Mouse (Mus musculus) megakaryocyte progenitor cell, adult 5-6 weeks (primary cell): ENCODE measurements at regions not wholly inside any gene's neighbourhood (a gene's known extent, or its start where the extent isn't known, plus 50 kb on each side); places are given as distances from the start of the nearest gene placed in this dataset.
"Not testable (repeated sequence)": the region's sequence is repeated elsewhere in the genome, so short reads cannot be mapped to it uniquely, and the experiment has no call there.

Experiments used
- ATAC-seq: replicated peaks from 2 replicates; pipeline ENCODE4 v1.8.0; 2016; ENCODE audit warnings: mild to moderate bottlenecking, moderate TSS enrichment, inconsistent platforms; ENCODE audit not compliant: poor library complexity

GRCm38 (mm10) chr6:50821401-50822235 is 167.4 kb upstream of the Npvf start:
- ATAC-seq, result no peak

GRCm38 (mm10) chr6:50822236-50823151 is 168.3 kb upstream of the Npvf start:
- ATAC-seq, result no peak

GRCm38 (mm10) chr6:50823220-50823910 is 169.1 kb upstream of the Npvf start:
- peak; percentile 17; the same call in 1 of the 2 replicates for ATAC-seq

- ATAC-seq, result no peak
These were observed 170.2 kb upstream of the Npvf start for GRCm38 (mm10) chr6:50824466-50824865.

- no peak for ATAC-seq
These were observed 177.5 kb upstream of the Npvf start for GRCm38 (mm10) chr6:50831725-50832124.

GRCm38 (mm10) chr6:50835997-50836625 is 181.9 kb upstream of the Npvf start:
- ATAC-seq, result no peak

GRCm38 (mm10) chr6:50840826-50841225 is 186.6 kb upstream of the Npvf start:
- no peak for ATAC-seq

GRCm38 (mm10) chr6:50845246-50845645 is 191.0 kb upstream of the Npvf start:
- ATAC-seq, result not testable (repeated sequence)

- peak; percentile 54 for ATAC-seq
These were observed 192.7 kb upstream of the Npvf start for GRCm38 (mm10) chr6:50846740-50847516.

- ATAC-seq, result no peak
These were observed 193.3 kb upstream of the Npvf start for GRCm38 (mm10) chr6:50847548-50847947.

- ATAC-seq, result no peak
These were observed 204.9 kb upstream of the Npvf start for GRCm38 (mm10) chr6:50859162-50859561.

GRCm38 (mm10) chr6:50877991-50878390 is 223.8 kb upstream of the Npvf start:
- no peak for ATAC-seq

GRCm38 (mm10) chr6:50882298-50882697 is 228.1 kb upstream of the Npvf start:
- ATAC-seq, result peak; percentile 76

GRCm38 (mm10) chr6:50882759-50883158 is 228.5 kb upstream of the Npvf start:
- 0 out of 2 replicates have a peak, but pooled peaks have one; percentile 34 for ATAC-seq

- ATAC-seq, result no peak
These were observed 230.8 kb upstream of the Npvf start for GRCm38 (mm10) chr6:50885031-50885430.

- no peak for ATAC-seq
These were observed 231.6 kb upstream of the Npvf start for GRCm38 (mm10) chr6:50885771-50886360.

- ATAC-seq, result peak; percentile 97
These were observed 236.3 kb upstream of the Npvf start for GRCm38 (mm10) chr6:50890370-50891204.

- no peak for ATAC-seq
These were observed 236.9 kb upstream of the Npvf start for GRCm38 (mm10) chr6:50891205-50891526.

GRCm38 (mm10) chr6:50898792-50899191 is 244.6 kb upstream of the Npvf start:
- no peak for ATAC-seq
